ENCODE assay signal across 9 mouse cellular contexts in the genomic region with DNA sequence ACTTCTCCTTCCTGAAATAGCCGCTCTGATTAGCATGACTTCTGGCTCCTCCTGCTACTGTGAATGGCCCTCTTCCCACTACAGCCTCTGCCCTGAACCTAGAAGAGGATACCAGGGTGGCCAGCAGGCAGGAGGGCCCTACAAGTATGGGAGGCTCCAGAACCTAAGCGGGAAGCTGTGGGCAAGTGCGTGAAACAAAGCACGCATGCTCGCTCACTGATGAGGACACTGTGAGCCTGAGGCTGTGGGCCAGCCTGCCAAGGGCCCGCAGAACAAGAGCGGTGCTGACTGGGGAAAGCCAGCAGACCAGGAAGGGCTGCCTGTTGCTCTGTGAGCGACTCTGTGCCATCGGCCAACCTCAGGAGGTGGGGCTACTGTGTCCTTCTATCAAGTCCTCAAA.
DNase-seq lines count a peak whose midpoint lies in the region; ATAC-seq and TF ChIP-seq lines count a peak whose summit lies in the region.
"Had no signal": no experiment of that assay in that cellular context is flagged by ENCODE, and none has a peak within 500 bp of the region (broad histone marks: within the 10 kb centered on the region; RNA-seq: fewer than 3 reads in every experiment).

No protein-coding gene starts in this region.

- H3K9ac ChIP-seq in heart, adult 2 months (ENCODE audit: low read depth, low read length) = no peak overlapping the region
- no peak overlapping the region for H3K9ac ChIP-seq in heart, embryonic 11.5 days (ENCODE audit: low read depth, low read length)
- H3K9ac ChIP-seq: hindbrain, embryonic 12.5 days had no signal

- TF ChIP-seq EP300 in heart, adult 2 months (IDR thresholded peaks at IDR 0.05; ENCODE audit: insufficient read depth, low read depth, low read length) = no peak

- no peak for ATAC-seq in heart, embryonic 11.5 days (replicated peaks; ENCODE audit: insufficient number of reproducible peaks, low FRiP score, low TSS enrichment)

- H3K27ac ChIP-seq in heart, adult 2 months = peak overlapping the region; percentile 59
- H3K27ac ChIP-seq in heart, embryonic 11.5 days (ENCODE audit: low read depth, low read length) = 0 out of 2 replicates have a peak overlapping the region, but pooled peaks have one; percentile 15
- H3K27ac ChIP-seq: hindbrain, embryonic 12.5 days had no signal

- no peaks in the 10 kb centered on the region for H3K27me3 ChIP-seq in heart, adult 2 months (ENCODE audit: control insufficient read depth, insufficient read depth, low read length)
- no peaks in the 10 kb centered on the region for H3K27me3 ChIP-seq in heart, embryonic 11.5 days (ENCODE audit: control insufficient read depth, insufficient read depth, low read length)
- H3K27me3 ChIP-seq: hindbrain, embryonic 12.5 days had no signal

- H3K4me1 ChIP-seq in heart, adult 2 months (ENCODE audit: control insufficient read depth, insufficient read depth, low read length) = no peaks in the 10 kb centered on the region
- peaks cover 13% of the 10 kb centered on the region for H3K4me1 ChIP-seq in heart, embryonic 11.5 days (ENCODE audit: control insufficient read depth, insufficient read depth, low read length)

- no peak overlapping the region for H3K4me2 ChIP-seq in heart, embryonic 11.5 days
- H3K4me2 ChIP-seq: hindbrain, embryonic 12.5 days had no signal

- H3K9me3 ChIP-seq in heart, embryonic 11.5 days (replicated peaks; ENCODE audit: control insufficient read depth, low read length) = no peaks in the 10 kb centered on the region
- H3K9me3 ChIP-seq: hindbrain, embryonic 12.5 days had no signal

- no peak for TF ChIP-seq CTCF in heart, adult 2 months (IDR thresholded peaks at IDR 0.05)

- no peak overlapping the region for H3K4me3 ChIP-seq in heart, adult 2 months
- no peak overlapping the region for H3K4me3 ChIP-seq in heart, embryonic 11.5 days (ENCODE audit: low read depth, low read length)
- H3K4me3 ChIP-seq: hindbrain, embryonic 12.5 days had no signal

- WGBS in heart, adult 2 months = 55% methylated on average over 9 of the region's 9 CpGs
- WGBS in heart, embryonic 11.5 days (ENCODE audit: insufficient replicate concordance) = 81% methylated on average over 9 of the region's 9 CpGs

- H3K79me2 ChIP-seq in heart, adult 2 months (replicated peaks; ENCODE audit: control insufficient read depth, insufficient read depth, low read length) = no peaks in the 10 kb centered on the region

- DNase-seq in heart, adult 2 months = peak; percentile 49
- no peak for DNase-seq in heart, postnatal 4 days
- DNase-seq in Muller cell, postnatal 12 days (ENCODE audit: inconsistent ontology term) = peak; percentile 57
- peak; percentile 63 for DNase-seq in kidney, postnatal 10 days
- DNase-seq in MN1 (ENCODE audit: low spot score) = no peak
- no peak for DNase-seq in left cerebral cortex, adult 9 months (ENCODE audit: low spot score in 2 of 2)
- DNase-seq in T-cell, adult 2 months (ENCODE audit: low spot score) = no peak

- intact Hi-C loops in heart, adult 2 months (cut with DNase I) = loop anchor here (10.0 kb wide), 1 partner anchor 217 kb away; no protein-coding TSS in a partner anchor

- H3K36me3 ChIP-seq in heart, adult 2 months (ENCODE audit: control insufficient read depth, insufficient read depth, low read length) = no peaks in the 10 kb centered on the region
- no peaks in the 10 kb centered on the region for H3K36me3 ChIP-seq in heart, embryonic 11.5 days (ENCODE audit: control insufficient read depth, insufficient read depth, low read length)
- H3K36me3 ChIP-seq: hindbrain, embryonic 12.5 days had no signal

- no peak for TF ChIP-seq POLR2A in heart, adult 2 months (IDR thresholded peaks at IDR 0.05; ENCODE audit: insufficient read depth, low read depth, low read length)

Comparison
In these comparisons a context has a peak if more than half of its experiments do, and no peak if none do; other contexts are left out.
1. DNase-seq: peak in heart, adult 2 months (2 of 2), Muller cell, postnatal 12 days (single experiment) and kidney, postnatal 10 days (single experiment); none in heart, postnatal 4 days (single experiment), MN1 (single experiment), left cerebral cortex, adult 9 months (0 of 2) and T-cell, adult 2 months (single experiment).